Mouse (Mus musculus): ENCODE data around the gene Gabbr2.

Gene Gabbr2

GRCm38 (mm10) chr4:46991016-46991958, at the start of gene Gabbr2:
TSS of gene Gabbr2 (minus strand) at chr4:46991873.
- peak; percentile 84 to 88 for DNase-seq

GRCm38 (mm10) chr4:47039586-47039985, 47.9 kb upstream of the Gabbr2 start:
- DNase-seq = no peak

GRCm38 (mm10) chr4:47037321-47037657, 45.6 kb upstream of the Gabbr2 start:
- DNase-seq = peak; percentile 95 to 97

GRCm38 (mm10) chr4:47036486-47037320, 45.0 kb upstream of the Gabbr2 start:
- peak; percentile 72 to 77 for DNase-seq

GRCm38 (mm10) chr4:47035536-47035935, 43.9 kb upstream of the Gabbr2 start:
- no peak for DNase-seq

GRCm38 (mm10) chr4:47032171-47032570, 40.5 kb upstream of the Gabbr2 start:
- no peak for DNase-seq

GRCm38 (mm10) chr4:47028791-47029190, 37.1 kb upstream of the Gabbr2 start:
- no peak for DNase-seq

GRCm38 (mm10) chr4:47023949-47024348, 32.3 kb upstream of the Gabbr2 start:
- DNase-seq = no peak

- DNase-seq = no peak
These were observed 31.3 kb upstream of the Gabbr2 start for GRCm38 (mm10) chr4:47022804-47023603.

- peak; percentile 84 to 89 for DNase-seq
These were observed 28.9 kb upstream of the Gabbr2 start for GRCm38 (mm10) chr4:47020563-47020962.

- no peak for DNase-seq
These were observed 23.5 kb upstream of the Gabbr2 start for GRCm38 (mm10) chr4:47015156-47015555.

GRCm38 (mm10) chr4:47012476-47012875, 20.8 kb upstream of the Gabbr2 start:
- peak; percentile 76 to 77 for DNase-seq

GRCm38 (mm10) chr4:47010400-47011231, 18.9 kb upstream of the Gabbr2 start:
- no peak for DNase-seq

GRCm38 (mm10) chr4:47000626-47001395, 9.1 kb upstream of the Gabbr2 start:
- no peak for DNase-seq

GRCm38 (mm10) chr4:46997969-46998368, 6.3 kb upstream of the Gabbr2 start:
- no peak for DNase-seq

- peak; percentile 90 to 91 for DNase-seq
These were observed 1.3 kb upstream of the Gabbr2 start for GRCm38 (mm10) chr4:46992827-46993473.

GRCm38 (mm10) chr4:46991959-46992316, 265 bp upstream of the Gabbr2 start:
- no peak for DNase-seq

GRCm38 (mm10) chr4:46990281-46991015, 1.2 kb downstream of the Gabbr2 start:
- DNase-seq = peak; percentile 69 to 72

- DNase-seq = peak; percentile 94
These were observed 1.8 kb downstream of the Gabbr2 start for GRCm38 (mm10) chr4:46989842-46990241.

- peak; percentile 62 to 70 for DNase-seq
These were observed 2.8 kb downstream of the Gabbr2 start for GRCm38 (mm10) chr4:46988824-46989223.

Data from cerebellum, postnatal 10 days (tissue).